Mouse (Mus musculus): ENCODE results near the gene Ceacam9. TPM values are rescaled to one million over a fixed set of nuclear protein-coding genes. Genes with fewer than 3 reads are reported as not detected.

The Ceacam9 gene
- not detected for total RNA-seq (2023)

GRCm38 (mm10) chr7:16721629-16722028 is at the start of gene Ceacam9:
Ceacam9 (plus strand) TSS chr7:16721929.

GRCm38 (mm10) chr7:16675605-16676004 is 46.1 kb upstream of the Ceacam9 start, which contains the start of gene Ceacam15:
Ceacam15 (minus strand) TSS chr7:16675705.

GRCm38 (mm10) chr7:16738073-16738696 is 16.5 kb downstream of the Ceacam9 start, which contains the start of gene Ap2s1:
Ap2s1 (plus strand) TSS chr7:16738410.

Other genes with a start within 250 kb of the Ceacam9 start
- gene Npas1, start 244.2 kb upstream of the Ceacam9 start, total RNA-seq (2023), result not detected
- gene Arhgap35, start 106.9 kb upstream of the Ceacam9 start, total RNA-seq (2023), result 20.6 TPM
- not detected for gene Ceacam15, start 46.2 kb upstream of the Ceacam9 start, total RNA-seq (2023)
- gene Ap2s1, start 16.5 kb downstream of the Ceacam9 start, total RNA-seq (2023), result 68.3 TPM
- 164 TPM for gene Slc1a5, start 59.4 kb downstream of the Ceacam9 start, total RNA-seq (2023)
- gene Strn4, start 94.0 kb downstream of the Ceacam9 start, total RNA-seq (2023), result 126 TPM
- gene Fkrp, start 94.8 kb downstream of the Ceacam9 start, total RNA-seq (2023), result 21.0 TPM
- 231 TPM for gene Prkd2, start 121.0 kb downstream of the Ceacam9 start, total RNA-seq (2023)
- 0.34 TPM for gene Dact3, start 153.4 kb downstream of the Ceacam9 start, total RNA-seq (2023)
- not detected for gene Gng8, start 169.9 kb downstream of the Ceacam9 start, total RNA-seq (2023)
- gene Ptgir, start 184.6 kb downstream of the Ceacam9 start, total RNA-seq (2023), result 0.31 TPM
- 91.8 TPM for gene Calm3, start 202.2 kb downstream of the Ceacam9 start, total RNA-seq (2023)
- not detected for gene Pnmal2, start 222.8 kb downstream of the Ceacam9 start, total RNA-seq (2023)
- not detected for gene Pnmal1, start 237.8 kb downstream of the Ceacam9 start, total RNA-seq (2023)